Mouse (Mus musculus): ENCODE measurements around the gene Gemin4. TPM values are rescaled to one million over a fixed set of nuclear protein-coding genes. Genes with fewer than 3 reads are reported as not detected.
A peak's percentile ranks its signal among the peaks of the same experiment; 100 is the strongest.

Gemin4 gene
- 19.4 TPM for polyA plus RNA-seq (2012; fragmentation: generic; extraction: Trizol)
- long read RNA-seq, experiment 1, transcript Gemin4-201 (2 exons, 3,540 nt) = major isoform, 13 of 16 reads
- long read RNA-seq, experiment 1, partial matches to known transcripts = 0 of 16 reads
- long read RNA-seq, experiment 1, other reads (novel, unspliced or antisense) = 3 of 16 reads
- long read RNA-seq, experiment 2, transcript Gemin4-201 (2 exons, 3,540 nt) = major isoform, 418 of 428 reads
- long read RNA-seq, experiment 2, partial matches to known transcripts = 0 of 428 reads
- long read RNA-seq, experiment 2, other reads (novel, unspliced or antisense) = 10 of 428 reads

- Histone ChIP-seq H3ac (ENCODE audit: control insufficient read depth, insufficient read length, low read depth) (peak within 1 kb of the TSS; percentile 90), H3K79me2 (ENCODE audit: control insufficient read depth, insufficient read depth) (peaks cover 47% of the 10 kb centered on the region), H3K79me3 (ENCODE audit: low read depth) (peaks cover 20% of the 10 kb centered on the region), H3K36me3 (ENCODE audit: control insufficient read depth, insufficient read depth) (peaks cover 48% of the 10 kb centered on the region), H3K27me3 (ENCODE audit: control insufficient read depth, insufficient read depth, insufficient read length) (no peaks in the 10 kb centered on the region), H3K4me3 (ENCODE audit: insufficient read depth, poor library complexity, severe bottlenecking) (peak within 1 kb of the TSS; percentile 99)
- TF ChIP-seq CEBPB (IDR thresholded peaks at IDR 0.05; ENCODE audit: low read depth) = no peak
- peak; percentile 83 for TF ChIP-seq MAX (IDR thresholded peaks at IDR 0.05)
- TF ChIP-seq MYOD1 (IDR thresholded peaks at IDR 0.05; ENCODE audit: control insufficient read depth, insufficient read length, low read depth) = no peak
- TF ChIP-seq CTCF (IDR thresholded peaks at IDR 0.05; ENCODE audit: control insufficient read depth, insufficient read depth, insufficient read length) = peak; percentile 95
- TF ChIP-seq FOSL1 (IDR thresholded peaks at IDR 0.05; ENCODE audit: insufficient read depth, low read length, poor library complexity, severe bottlenecking) = no peak
- no peak for TF ChIP-seq USF1 (IDR thresholded peaks at IDR 0.05; ENCODE audit: low read depth)
- no peak for TF ChIP-seq MYOG (IDR thresholded peaks at IDR 0.05; ENCODE audit: control insufficient read depth, extremely low read depth, insufficient read length)
Measured at GRCm38 (mm10) chr11:76217390-76217800, at the start of gene Gemin4, which contains the start of gene Dbil5. Gene Gemin4 (minus strand): TSS chr11:76217664. Gene Dbil5 (plus strand): TSS chr11:76217608.

- H3K27me3 ChIP-seq (ENCODE audit: control insufficient read depth, insufficient read depth, insufficient read length) = no peaks in the 10 kb centered on the region
- no peak overlapping the region for H3ac ChIP-seq (ENCODE audit: control insufficient read depth, insufficient read length, low read depth)
- H3K79me2 ChIP-seq (ENCODE audit: control insufficient read depth, insufficient read depth) = no peaks in the 10 kb centered on the region
- H3K36me3 ChIP-seq (ENCODE audit: control insufficient read depth, insufficient read depth) = peaks cover 16% of the 10 kb centered on the region
- H3K4me3 ChIP-seq (ENCODE audit: insufficient read depth, poor library complexity, severe bottlenecking) = no peak overlapping the region
- H3K79me3 ChIP-seq (ENCODE audit: low read depth) = no peaks in the 10 kb centered on the region
- TF ChIP-seq MYOG (IDR thresholded peaks at IDR 0.05; ENCODE audit: control insufficient read depth, extremely low read depth, insufficient read length) (no peak), FOSL1 (IDR thresholded peaks at IDR 0.05; ENCODE audit: insufficient read depth, low read length, poor library complexity, severe bottlenecking) (no peak), MAX (IDR thresholded peaks at IDR 0.05) (no peak), USF1 (IDR thresholded peaks at IDR 0.05; ENCODE audit: low read depth) (no peak), CEBPB (IDR thresholded peaks at IDR 0.05; ENCODE audit: low read depth) (no peak), MYOD1 (IDR thresholded peaks at IDR 0.05; ENCODE audit: control insufficient read depth, insufficient read length, low read depth) (no peak), CTCF (IDR thresholded peaks at IDR 0.05; ENCODE audit: control insufficient read depth, insufficient read depth, insufficient read length) (no peak)
Measured at GRCm38 (mm10) chr11:76262611-76263351, 45.3 kb upstream of the Gemin4 start.

- no peaks in the 10 kb centered on the region for H3K79me3 ChIP-seq (ENCODE audit: low read depth)
- TF ChIP-seq MAX (IDR thresholded peaks at IDR 0.05) (peak; percentile 15), CTCF (IDR thresholded peaks at IDR 0.05; ENCODE audit: control insufficient read depth, insufficient read depth, insufficient read length) (no peak), FOSL1 (IDR thresholded peaks at IDR 0.05; ENCODE audit: insufficient read depth, low read length, poor library complexity, severe bottlenecking) (no peak), MYOD1 (IDR thresholded peaks at IDR 0.05; ENCODE audit: control insufficient read depth, insufficient read length, low read depth) (no peak), CEBPB (IDR thresholded peaks at IDR 0.05; ENCODE audit: low read depth) (peak; percentile 26)
- no peaks in the 10 kb centered on the region for H3K79me2 ChIP-seq (ENCODE audit: control insufficient read depth, insufficient read depth)
- no peak overlapping the region for H3K4me3 ChIP-seq (ENCODE audit: insufficient read depth, poor library complexity, severe bottlenecking)
- no peaks in the 10 kb centered on the region for H3K27me3 ChIP-seq (ENCODE audit: control insufficient read depth, insufficient read depth, insufficient read length)
- H3ac ChIP-seq (ENCODE audit: control insufficient read depth, insufficient read length, low read depth) = no peak overlapping the region
- peaks cover 16% of the 10 kb centered on the region for H3K36me3 ChIP-seq (ENCODE audit: control insufficient read depth, insufficient read depth)
Measured at GRCm38 (mm10) chr11:76261224-76261623, 43.8 kb upstream of the Gemin4 start.

GRCm38 (mm10) chr11:76260208-76261050 lies 43.0 kb upstream of the Gemin4 start:
- no peak overlapping the region for H3ac ChIP-seq (ENCODE audit: control insufficient read depth, insufficient read length, low read depth)

GRCm38 (mm10) chr11:76258511-76258910 lies 41.0 kb upstream of the Gemin4 start:
- Histone ChIP-seq H3K4me3 (ENCODE audit: insufficient read depth, poor library complexity, severe bottlenecking) (no peak overlapping the region), H3K79me3 (ENCODE audit: low read depth) (no peaks in the 10 kb centered on the region), H3K27me3 (ENCODE audit: control insufficient read depth, insufficient read depth, insufficient read length) (no peaks in the 10 kb centered on the region), H3K79me2 (ENCODE audit: control insufficient read depth, insufficient read depth) (no peaks in the 10 kb centered on the region), H3ac (ENCODE audit: control insufficient read depth, insufficient read length, low read depth) (no peak overlapping the region), H3K36me3 (ENCODE audit: control insufficient read depth, insufficient read depth) (peaks cover 13% of the 10 kb centered on the region)
- TF ChIP-seq MAX (IDR thresholded peaks at IDR 0.05) = no peak
- TF ChIP-seq CTCF (IDR thresholded peaks at IDR 0.05; ENCODE audit: control insufficient read depth, insufficient read depth, insufficient read length) = no peak

More at GRCm38 (mm10) chr11:76260208-76261050, 43.0 kb upstream of the Gemin4 start:
- no peak overlapping the region for H3K4me3 ChIP-seq (ENCODE audit: insufficient read depth, poor library complexity, severe bottlenecking)
- H3K27me3 ChIP-seq (ENCODE audit: control insufficient read depth, insufficient read depth, insufficient read length) = no peaks in the 10 kb centered on the region
- H3K79me2 ChIP-seq (ENCODE audit: control insufficient read depth, insufficient read depth) = no peaks in the 10 kb centered on the region
- H3K36me3 ChIP-seq (ENCODE audit: control insufficient read depth, insufficient read depth) = peaks cover 16% of the 10 kb centered on the region
- no peak for TF ChIP-seq CTCF (IDR thresholded peaks at IDR 0.05; ENCODE audit: control insufficient read depth, insufficient read depth, insufficient read length)
- no peak for TF ChIP-seq MAX (IDR thresholded peaks at IDR 0.05)
- no peak for TF ChIP-seq FOSL1 (IDR thresholded peaks at IDR 0.05; ENCODE audit: insufficient read depth, low read length, poor library complexity, severe bottlenecking)
- TF ChIP-seq MYOD1 (IDR thresholded peaks at IDR 0.05; ENCODE audit: control insufficient read depth, insufficient read length, low read depth) = no peak
- TF ChIP-seq CEBPB (IDR thresholded peaks at IDR 0.05; ENCODE audit: low read depth) = no peak
- TF ChIP-seq MYOG (IDR thresholded peaks at IDR 0.05; ENCODE audit: control insufficient read depth, extremely low read depth, insufficient read length) = no peak
- TF ChIP-seq USF1 (IDR thresholded peaks at IDR 0.05; ENCODE audit: low read depth) = no peak
- no peaks in the 10 kb centered on the region for H3K79me3 ChIP-seq (ENCODE audit: low read depth)

Data from C2C12 (cell line).